Mouse (Mus musculus) spleen, adult 2 months (tissue): Measurements from ENCODE around the gene Sgip1.

Experiments
- CTCF ChIP-seq: fragments of 200-500 bp; IDR thresholded peaks from 2 replicates; pipeline ENCODE4 v1.5.1; 2011; ENCODE audit warnings: mild to moderate bottlenecking, inconsistent platforms; ENCODE audit not compliant: insufficient read depth, insufficient read length, insufficient replicate concordance; ENCODE audit errors: extremely low read depth
- POLR2A ChIP-seq: fragments of 200-500 bp; IDR thresholded peaks from 2 replicates; pipeline ENCODE4 v1.6.1; 2011; ENCODE audit warnings: low read depth, low read length, inconsistent platforms

GRCm38 (mm10) chr4:102989391-102989790, 248.3 kb downstream of the Sgip1 start:
- TF ChIP-seq POLR2A, result no peak
- no peak for TF ChIP-seq CTCF
